Mouse (Mus musculus): Measurements from ENCODE around the gene 9930111J21Rik2. TPM values are rescaled to one million over a fixed set of nuclear protein-coding genes. Genes with fewer than 3 reads are reported as not detected.
"Not testable (repeated sequence)": the region's sequence is repeated elsewhere in the genome, so short reads cannot be mapped to it uniquely, and the experiment has no call there.

The 9930111J21Rik2 gene
- polyA plus RNA-seq, 1 experiment from 2014 or later, result 0.27 TPM

DNA sequence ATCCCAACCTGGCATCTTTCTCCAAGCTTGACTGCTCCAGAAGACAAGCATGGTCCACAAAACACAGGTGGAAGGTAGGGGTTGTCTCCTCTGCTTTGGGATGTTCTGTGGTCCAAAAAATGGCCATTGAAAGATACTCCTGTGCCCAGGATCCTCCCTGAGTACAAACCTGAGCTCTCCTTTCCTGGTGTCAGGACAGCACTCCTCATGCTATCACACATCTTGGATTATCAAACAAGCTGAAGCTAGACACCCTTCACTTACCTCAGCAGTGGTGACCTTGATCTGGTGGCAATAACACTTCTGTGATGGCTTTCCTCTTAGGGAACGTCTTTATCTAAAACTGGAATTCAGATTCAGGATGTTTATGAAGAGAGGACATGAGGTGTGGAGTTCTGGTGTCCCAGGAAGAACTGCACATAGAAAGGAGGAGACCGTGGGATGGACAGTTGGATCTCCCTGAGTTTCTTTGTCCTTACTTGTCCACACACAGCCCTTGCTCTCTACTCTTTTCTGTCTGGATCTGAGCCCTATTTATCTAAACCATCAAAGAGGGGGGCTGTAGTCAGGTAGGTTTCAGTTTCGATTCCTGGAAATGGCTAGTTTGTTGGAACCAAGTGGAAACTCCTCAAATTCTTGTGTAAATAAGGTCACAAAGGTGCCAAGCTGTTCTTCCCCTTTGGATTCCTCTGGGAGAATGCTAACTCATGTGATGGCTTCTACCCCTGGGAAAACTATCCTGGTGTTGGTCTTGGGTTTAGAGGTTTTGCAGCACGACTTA, 59.1 kb downstream of the 9930111J21Rik2 start, which contains the start of gene Gm12185:
TSS of gene Gm12185 (minus strand) at position 487 of the 781 bp plus-strand sequence.
- H3K36me3 ChIP-seq; H3K27me3 ChIP-seq; H3K4me1 ChIP-seq; H3K9me3 ChIP-seq; H3K4me3 ChIP-seq; H3K9ac ChIP-seq; H3K4me2 ChIP-seq (replicated peaks); ATAC-seq (ENCODE audit: low FRiP score, low read depth); H3K27ac ChIP-seq: not testable (repeated sequence)
- 59% methylated on average over 4 of the region's 4 CpGs for WGBS

DNA sequence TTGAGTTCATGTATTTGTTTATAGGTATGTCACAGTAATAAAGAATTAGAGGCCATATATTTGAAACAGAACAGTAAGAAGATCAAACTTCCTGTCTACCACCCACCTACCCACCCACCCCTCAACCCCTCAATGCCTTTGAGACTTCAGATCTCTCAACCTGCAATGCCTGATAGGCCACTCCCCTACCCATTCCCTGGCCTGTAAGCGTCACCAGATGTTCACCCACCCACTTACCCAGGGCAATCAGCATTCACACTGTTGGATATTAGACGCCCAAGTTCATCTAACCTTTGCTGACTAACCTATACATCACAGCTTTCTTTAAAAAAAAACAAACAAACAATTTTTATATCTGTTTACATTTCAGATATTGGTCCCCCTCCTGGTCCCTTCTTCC, 61.1 kb downstream of the 9930111J21Rik2 start:
- not testable (repeated sequence) for H3K4me1 ChIP-seq; H3K9ac ChIP-seq; H3K27ac ChIP-seq; H3K4me2 ChIP-seq (replicated peaks); ATAC-seq (ENCODE audit: low FRiP score, low read depth); H3K27me3 ChIP-seq; H3K9me3 ChIP-seq; H3K36me3 ChIP-seq; H3K4me3 ChIP-seq
- 54% methylated on average over 2 of the region's 2 CpGs for WGBS

DNA sequence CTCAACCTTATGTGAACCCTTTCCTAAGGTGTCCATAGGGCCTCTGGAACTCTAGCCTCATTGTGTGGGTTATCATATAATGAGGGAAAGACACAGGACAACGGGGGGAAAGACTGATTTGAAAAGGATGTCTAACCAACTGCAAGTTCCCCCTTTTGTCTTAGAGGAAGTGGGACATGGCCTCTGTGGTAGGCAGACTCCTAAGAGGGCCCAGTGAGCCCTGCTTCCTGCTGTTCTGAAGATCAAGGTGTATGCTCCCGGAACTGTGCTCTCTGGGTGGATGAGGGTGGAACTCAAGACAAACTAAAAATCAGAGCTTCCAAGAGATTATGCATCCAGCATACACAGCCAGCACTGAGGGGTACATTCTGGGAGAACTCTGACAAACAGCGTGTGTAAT, 62.8 kb downstream of the 9930111J21Rik2 start:
- not testable (repeated sequence) for H3K27me3 ChIP-seq; ATAC-seq (ENCODE audit: low FRiP score, low read depth); H3K4me2 ChIP-seq (replicated peaks); H3K36me3 ChIP-seq; H3K9ac ChIP-seq; H3K4me1 ChIP-seq; H3K9me3 ChIP-seq; H3K4me3 ChIP-seq; H3K27ac ChIP-seq
- WGBS, result 79% methylated on average over 2 of the region's 3 CpGs

GRCm38 (mm10) chr11:48982848-48983247, 68.2 kb downstream of the 9930111J21Rik2 start:
- H3K4me1 ChIP-seq; H3K36me3 ChIP-seq; ATAC-seq (ENCODE audit: low FRiP score, low read depth); H3K9ac ChIP-seq; H3K27me3 ChIP-seq; H3K27ac ChIP-seq; H3K9me3 ChIP-seq; H3K4me2 ChIP-seq (replicated peaks); H3K4me3 ChIP-seq: not testable (repeated sequence)
- no CpG with 5 or more reads among the region's 3 CpGs for WGBS

- H3K4me1 ChIP-seq; H3K9ac ChIP-seq; ATAC-seq (ENCODE audit: low FRiP score, low read depth); H3K4me2 ChIP-seq (replicated peaks); H3K9me3 ChIP-seq; H3K27me3 ChIP-seq; H3K36me3 ChIP-seq; H3K27ac ChIP-seq; H3K4me3 ChIP-seq: not testable (repeated sequence)
- WGBS, result no CpG with 5 or more reads among the region's 5 CpGs
These were observed 71.0 kb downstream of the 9930111J21Rik2 start for GRCm38 (mm10) chr11:48980052-48980451.

DNA sequence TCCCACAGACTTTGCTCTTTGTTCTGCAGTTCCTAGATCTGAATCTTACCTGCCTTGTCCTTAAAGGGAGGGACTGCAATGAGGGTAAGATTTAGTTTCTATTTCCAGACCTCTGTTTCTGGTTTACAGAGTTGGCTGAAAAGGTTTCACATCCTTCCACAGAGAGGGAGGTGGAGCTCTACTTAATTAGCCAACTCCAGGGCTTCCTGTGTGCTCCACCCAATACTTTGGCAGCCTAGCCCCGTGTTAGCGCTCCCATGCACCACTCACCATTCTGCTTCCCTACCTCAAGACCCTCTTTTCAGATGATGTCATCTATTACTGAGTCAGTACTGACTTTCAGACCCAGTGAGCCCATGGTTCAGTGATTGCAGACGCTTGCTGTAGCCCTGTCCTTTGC, 71.8 kb downstream of the 9930111J21Rik2 start, which contains the start of gene 9930111J21Rik1:
TSS of gene 9930111J21Rik1 (minus strand) at position 148 of the 400 bp plus-strand sequence.
- not testable (repeated sequence) for H3K36me3 ChIP-seq; H3K9me3 ChIP-seq; H3K4me2 ChIP-seq (replicated peaks); H3K4me1 ChIP-seq; H3K27ac ChIP-seq; H3K4me3 ChIP-seq; H3K9ac ChIP-seq; H3K27me3 ChIP-seq; ATAC-seq (ENCODE audit: low FRiP score, low read depth)
- WGBS, result no CpG with 5 or more reads among the region's 3 CpGs

DNA sequence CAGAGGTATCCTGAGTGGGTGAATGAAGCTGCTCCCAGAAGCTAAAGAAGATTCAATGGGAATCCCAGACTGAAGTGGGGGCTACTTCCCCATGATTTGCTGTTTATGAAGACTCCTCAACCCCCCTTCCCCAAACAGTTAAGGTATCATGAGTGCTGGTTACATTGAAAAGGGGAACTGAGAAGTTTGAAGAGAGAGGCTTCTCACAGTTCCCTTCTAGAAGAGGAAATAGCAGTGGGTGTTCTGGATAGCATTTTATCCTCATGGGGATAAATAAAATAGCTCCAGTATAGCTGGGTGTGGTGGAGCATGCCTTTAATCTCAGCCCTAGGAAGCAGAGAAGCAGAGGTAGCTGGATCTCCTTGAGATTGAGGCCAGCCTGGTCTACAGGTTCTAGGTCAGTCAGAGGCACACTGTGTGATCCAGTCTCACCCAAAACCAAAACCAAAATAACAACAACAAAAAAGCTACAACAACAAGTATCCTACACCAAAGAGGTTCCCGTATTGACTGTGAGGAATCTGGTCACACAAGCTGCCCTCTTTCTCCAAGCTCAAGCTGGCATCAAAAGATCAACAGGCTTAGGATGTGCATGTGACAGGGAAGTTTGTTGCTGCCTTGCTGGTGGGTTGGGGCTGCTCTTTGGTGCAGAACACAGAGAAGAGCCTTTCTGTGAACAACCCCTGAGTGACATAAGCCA, 72.7 kb downstream of the 9930111J21Rik2 start, which contains the start of gene Olfr56:
TSS of gene Olfr56 (plus strand) at position 650 of the 700 bp plus-strand sequence.
- WGBS, result no CpG with 5 or more reads among the region's 1 CpGs
- H3K4me3 ChIP-seq; H3K9ac ChIP-seq; H3K27ac ChIP-seq; H3K4me2 ChIP-seq (replicated peaks); H3K4me1 ChIP-seq; H3K27me3 ChIP-seq; H3K36me3 ChIP-seq; H3K9me3 ChIP-seq; ATAC-seq (ENCODE audit: low FRiP score, low read depth): not testable (repeated sequence)

DNA sequence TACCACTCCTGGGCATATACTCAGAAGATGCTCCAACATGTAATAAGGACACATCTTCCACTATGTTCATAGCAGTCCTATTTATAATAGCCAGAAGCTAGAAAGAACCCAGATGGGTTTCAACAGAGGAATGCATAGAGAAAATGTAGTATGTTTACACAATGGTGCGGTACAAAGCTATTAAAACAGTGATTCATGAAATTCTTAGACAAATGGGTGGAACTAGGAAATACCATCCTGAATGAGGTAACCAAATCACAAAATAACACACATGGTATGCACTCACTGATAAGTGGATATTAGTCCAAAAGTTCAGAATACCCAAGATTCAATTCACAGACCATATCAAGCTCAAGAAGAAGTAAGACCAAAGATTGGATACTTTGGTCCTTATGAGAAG, 76.4 kb downstream of the 9930111J21Rik2 start:
- H3K9me3 ChIP-seq; H3K9ac ChIP-seq; H3K27me3 ChIP-seq; ATAC-seq (ENCODE audit: low FRiP score, low read depth); H3K4me2 ChIP-seq (replicated peaks); H3K36me3 ChIP-seq; H3K27ac ChIP-seq; H3K4me3 ChIP-seq; H3K4me1 ChIP-seq: not testable (repeated sequence)
- WGBS, result no CpG with 5 or more reads among the region's 1 CpGs

Other genes with a start within 250 kb of the 9930111J21Rik2 start
- gene Trim41, start 233.9 kb downstream of the 9930111J21Rik2 start, polyA plus RNA-seq (2015; fragmentation: Nextera tagmentation; extraction: Ambion mirVana), result 7.8 and 8.7 TPM in 2 replicates
- 1.0 and 1.2 TPM in 2 replicates for gene Trim7, start 225.1 kb downstream of the 9930111J21Rik2 start, polyA plus RNA-seq (2015; fragmentation: Nextera tagmentation; extraction: Ambion mirVana)
- gene Gm12184, start 224.6 kb downstream of the 9930111J21Rik2 start, polyA plus RNA-seq (2015; fragmentation: Nextera tagmentation; extraction: Ambion mirVana), result 3.1 and 4.9 TPM in 2 replicates
- 4.6 and 5.4 TPM in 2 replicates for gene Irgm1, start 179.6 kb downstream of the 9930111J21Rik2 start, polyA plus RNA-seq (2015; fragmentation: Nextera tagmentation; extraction: Ambion mirVana)
- gene Gm5431, start 149.0 kb downstream of the 9930111J21Rik2 start, polyA plus RNA-seq (2015; fragmentation: Nextera tagmentation; extraction: Ambion mirVana), result 0.10 and 0.13 TPM in 2 replicates
- 3.1 and 3.3 TPM in 2 replicates for gene Psme2b, start 105.1 kb downstream of the 9930111J21Rik2 start, polyA plus RNA-seq (2015; fragmentation: Nextera tagmentation; extraction: Ambion mirVana)
- not detected in 2 replicates for gene Olfr56, start 72.4 kb downstream of the 9930111J21Rik2 start, polyA plus RNA-seq (2015; fragmentation: Nextera tagmentation; extraction: Ambion mirVana)
- gene 9930111J21Rik1, start 71.8 kb downstream of the 9930111J21Rik2 start, polyA plus RNA-seq (2015; fragmentation: Nextera tagmentation; extraction: Ambion mirVana), result 0.17 and 0.23 TPM in 2 replicates
- not detected in 2 replicates for gene Gm12185, start 59.0 kb downstream of the 9930111J21Rik2 start, polyA plus RNA-seq (2015; fragmentation: Nextera tagmentation; extraction: Ambion mirVana)
- gene Tgtp1, start 57.1 kb downstream of the 9930111J21Rik2 start, polyA plus RNA-seq (2015; fragmentation: Nextera tagmentation; extraction: Ambion mirVana), result 0.23 and 0.47 TPM in 2 replicates
- gene Tgtp2, start 13.0 kb upstream of the 9930111J21Rik2 start, polyA plus RNA-seq (2015; fragmentation: Nextera tagmentation; extraction: Ambion mirVana), result 0.28 TPM in 1 of 2 replicates, not detected in the other
- 0.90 and 0.98 TPM in 2 replicates for gene Ifi47, start 25.3 kb upstream of the 9930111J21Rik2 start, polyA plus RNA-seq (2015; fragmentation: Nextera tagmentation; extraction: Ambion mirVana)
- gene Olfr1396, start 63.6 kb upstream of the 9930111J21Rik2 start, polyA plus RNA-seq (2015; fragmentation: Nextera tagmentation; extraction: Ambion mirVana), result 0.04 TPM in 1 of 2 replicates, not detected in the other
- not detected in 2 replicates for gene Olfr1395, start 91.0 kb upstream of the 9930111J21Rik2 start, polyA plus RNA-seq (2015; fragmentation: Nextera tagmentation; extraction: Ambion mirVana)
- not detected in 2 replicates for gene Olfr1394, start 103.1 kb upstream of the 9930111J21Rik2 start, polyA plus RNA-seq (2015; fragmentation: Nextera tagmentation; extraction: Ambion mirVana)
- 1.0 and 1.5 TPM in 2 replicates for gene Btnl9, start 135.9 kb upstream of the 9930111J21Rik2 start, polyA plus RNA-seq (2015; fragmentation: Nextera tagmentation; extraction: Ambion mirVana)
- 44.5 and 48.8 TPM in 2 replicates for gene Zfp62, start 152.1 kb upstream of the 9930111J21Rik2 start, polyA plus RNA-seq (2015; fragmentation: Nextera tagmentation; extraction: Ambion mirVana)
- gene Mgat1, start 192.9 kb upstream of the 9930111J21Rik2 start, polyA plus RNA-seq (2015; fragmentation: Nextera tagmentation; extraction: Ambion mirVana), result 56.3 and 60.7 TPM in 2 replicates
- not detected in 2 replicates for gene Olfr1393, start 227.1 kb upstream of the 9930111J21Rik2 start, polyA plus RNA-seq (2015; fragmentation: Nextera tagmentation; extraction: Ambion mirVana)
- 0.06 TPM in 1 of 2 replicates, not detected in the other for gene Olfr1392, start 234.0 kb upstream of the 9930111J21Rik2 start, polyA plus RNA-seq (2015; fragmentation: Nextera tagmentation; extraction: Ambion mirVana)